Mouse (Mus musculus) lung, postnatal 10 days (tissue): Measurements from ENCODE around the gene Rap1a.

ENCODE experiments used
- DNase-seq: peaks from one replicate; pipeline ENCODE4 v3.0.0; 2021

The Rap1a gene

DNA sequence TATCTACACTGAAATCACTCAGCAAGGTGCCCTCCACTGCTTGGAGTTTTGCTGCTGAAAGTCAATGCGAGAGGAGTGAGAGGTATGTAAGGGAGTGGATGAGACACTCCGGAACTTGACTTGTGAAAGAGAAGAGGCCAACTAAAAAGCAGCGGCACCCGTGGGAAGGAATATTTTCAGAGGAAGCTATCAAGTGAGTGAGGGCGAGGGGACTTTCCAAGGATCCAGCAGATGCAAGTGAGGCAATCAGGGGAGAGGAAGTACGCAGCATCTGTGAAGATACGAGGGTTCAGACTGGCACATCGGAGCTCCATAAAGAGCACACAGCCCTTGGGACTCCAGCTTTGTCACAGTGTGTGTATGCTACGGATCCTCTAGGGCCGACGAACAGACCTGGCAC, 2.5 kb upstream of the Rap1a start:
- peak; percentile 24 for DNase-seq

DNA sequence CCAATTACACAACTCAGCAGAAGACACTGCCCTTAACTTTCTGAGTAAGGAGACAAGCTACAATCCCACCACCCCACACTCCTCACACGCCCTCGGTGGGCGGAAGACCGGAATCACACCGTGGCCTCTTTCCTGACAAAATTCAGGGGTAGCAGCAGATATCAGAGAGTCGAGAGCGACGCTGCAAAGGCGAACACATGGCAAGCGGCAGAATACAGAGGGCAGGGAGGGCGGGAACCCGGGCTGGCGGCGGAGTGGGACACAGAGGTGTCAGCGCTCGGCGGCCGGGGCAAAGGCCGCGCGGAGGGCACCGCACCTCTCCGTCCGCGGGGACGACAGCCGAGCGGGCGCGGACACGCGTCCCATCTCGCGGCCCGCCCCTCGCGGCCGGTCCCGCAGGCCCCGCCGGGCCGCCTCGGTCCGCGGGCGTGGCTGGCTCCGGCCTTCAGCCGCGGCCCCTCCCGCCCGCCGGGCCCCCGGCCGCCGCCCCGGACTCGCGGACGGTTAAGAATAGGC, 403 bp downstream of the Rap1a start:
- DNase-seq: peak; percentile 38

GRCm38 (mm10) chr3:105800156-105800674, 921 bp downstream of the Rap1a start:
- DNase-seq: no peak

DNA sequence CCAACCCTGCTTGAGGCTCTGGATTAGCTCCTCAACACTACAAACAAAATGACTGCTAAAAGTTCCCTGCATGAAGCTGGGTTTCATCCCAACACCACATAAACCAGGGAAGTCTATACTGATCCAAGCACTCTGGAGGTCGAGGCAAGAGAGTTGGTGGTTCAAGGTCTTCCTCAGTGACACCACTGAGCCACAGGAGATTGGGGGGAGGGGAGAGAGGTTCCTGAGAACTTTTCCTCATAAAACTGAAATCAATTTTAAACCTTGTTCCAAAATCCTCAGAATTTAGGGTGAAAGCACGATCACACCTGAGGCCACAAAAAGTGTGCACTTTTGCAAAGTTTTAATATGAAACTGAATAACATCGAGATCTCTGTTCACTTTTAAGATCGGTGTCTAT, 1.8 kb downstream of the Rap1a start:
- DNase-seq: no peak

DNA sequence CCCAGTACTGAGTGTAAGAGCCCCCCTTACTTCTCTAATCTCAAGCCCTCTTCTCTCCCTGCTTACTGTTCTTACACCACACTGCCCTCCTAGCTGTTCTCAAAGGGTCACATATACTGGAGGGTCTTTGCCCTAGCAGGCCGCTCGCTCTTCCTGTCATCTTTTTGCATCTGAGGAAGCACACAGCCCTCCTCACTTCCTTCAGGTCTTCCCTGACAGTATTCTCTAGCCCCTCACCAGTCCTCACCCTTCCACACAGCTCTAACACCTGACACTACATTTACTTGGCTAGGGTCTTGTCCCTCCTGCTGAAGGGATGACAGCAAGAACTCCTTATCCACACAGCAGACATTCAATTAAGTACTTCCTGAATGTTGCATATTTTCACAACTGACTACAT, 2.4 kb downstream of the Rap1a start:
- DNase-seq: no peak

DNA sequence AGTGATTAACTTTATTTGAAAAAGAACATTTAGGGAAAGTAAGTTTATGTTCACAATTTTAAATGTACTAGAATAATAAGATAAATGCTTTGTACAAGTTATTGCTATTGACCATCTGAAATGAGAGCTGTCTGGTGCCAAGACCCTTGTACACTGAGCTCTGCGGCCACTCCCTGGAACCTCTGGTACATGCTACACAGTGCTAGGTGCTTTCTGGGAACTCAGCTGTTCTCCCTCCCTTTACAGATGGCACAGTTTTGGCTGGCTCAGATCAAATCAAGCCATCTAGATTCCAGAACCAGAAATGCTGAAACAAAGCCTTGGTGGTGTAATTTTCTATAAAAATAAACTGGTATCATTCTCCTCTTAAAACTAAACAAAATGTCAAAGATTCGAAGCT, 3.7 kb downstream of the Rap1a start:
- no peak for DNase-seq

GRCm38 (mm10) chr3:105796761-105797160, 4.4 kb downstream of the Rap1a start:
- no peak for DNase-seq

GRCm38 (mm10) chr3:105794309-105794708, 6.8 kb downstream of the Rap1a start:
- no peak for DNase-seq

DNA sequence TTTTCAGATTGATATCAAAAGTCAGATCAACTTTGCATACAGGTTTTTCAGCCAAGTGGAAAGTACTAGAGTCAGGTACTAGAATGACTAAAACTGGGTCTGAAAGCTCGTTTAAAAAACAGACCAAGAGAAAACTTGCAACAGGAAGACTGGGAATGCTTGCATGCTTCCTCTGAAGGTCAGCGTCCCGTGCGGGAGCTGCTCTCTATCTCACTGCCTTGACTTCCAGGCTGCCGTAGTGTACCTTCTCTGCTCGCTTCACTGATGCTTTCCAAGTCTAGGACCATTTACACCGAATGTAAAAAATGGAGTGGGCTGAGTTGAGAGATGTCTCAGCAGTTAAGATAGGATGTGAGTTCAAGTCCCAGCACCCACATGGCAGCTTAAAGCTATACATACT, 8.8 kb downstream of the Rap1a start:
- DNase-seq: no peak

DNA sequence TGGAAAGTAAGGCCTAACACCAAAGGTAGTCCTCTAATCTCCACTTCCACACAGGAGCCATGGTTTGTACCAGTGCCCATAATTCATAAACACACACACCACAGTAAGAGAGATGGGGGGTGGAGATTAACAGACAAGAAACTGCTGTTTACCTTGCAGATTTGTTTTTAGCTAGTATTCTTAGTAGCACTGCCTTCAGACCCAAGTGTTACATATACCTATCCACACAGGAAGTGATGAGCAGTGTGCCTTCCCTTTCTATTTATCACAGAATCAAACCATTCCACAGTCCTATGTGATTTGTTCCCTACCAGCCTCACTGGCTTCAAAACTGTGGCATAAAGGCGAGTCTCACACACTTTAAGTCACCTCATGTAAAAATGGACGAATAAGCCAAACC, 10.0 kb downstream of the Rap1a start:
- DNase-seq: no peak

GRCm38 (mm10) chr3:105790338-105790737, 10.8 kb downstream of the Rap1a start:
- no peak for DNase-seq

GRCm38 (mm10) chr3:105789776-105790175, 11.4 kb downstream of the Rap1a start:
- DNase-seq: no peak

- DNase-seq: no peak
These were observed 13.8 kb downstream of the Rap1a start for GRCm38 (mm10) chr3:105787328-105787727.

GRCm38 (mm10) chr3:105785865-105786264, 15.3 kb downstream of the Rap1a start:
- DNase-seq: no peak

- DNase-seq: no peak
These were observed 17.3 kb downstream of the Rap1a start for GRCm38 (mm10) chr3:105783809-105784208.

GRCm38 (mm10) chr3:105782406-105782805, 18.7 kb downstream of the Rap1a start:
- no peak for DNase-seq

DNA sequence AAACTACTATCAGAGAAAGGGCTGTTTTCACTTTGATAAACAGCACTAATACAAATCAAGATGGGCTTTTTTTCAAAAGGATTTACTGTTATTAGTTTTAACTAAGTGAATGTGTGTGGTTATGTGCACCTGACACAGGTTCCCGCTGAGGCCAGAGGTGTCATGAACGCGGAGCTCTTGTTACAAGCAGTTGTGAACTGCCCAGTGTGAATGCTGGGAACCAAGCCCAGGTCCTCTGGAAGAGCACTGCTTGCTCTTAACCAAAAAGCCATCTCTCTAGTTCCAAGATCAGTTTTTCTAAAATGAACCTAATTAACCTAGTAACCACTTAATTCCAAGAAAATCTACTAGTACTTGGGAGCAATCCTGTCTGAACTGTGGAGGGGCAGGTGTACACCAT, 23.1 kb downstream of the Rap1a start:
- no peak for DNase-seq

DNA sequence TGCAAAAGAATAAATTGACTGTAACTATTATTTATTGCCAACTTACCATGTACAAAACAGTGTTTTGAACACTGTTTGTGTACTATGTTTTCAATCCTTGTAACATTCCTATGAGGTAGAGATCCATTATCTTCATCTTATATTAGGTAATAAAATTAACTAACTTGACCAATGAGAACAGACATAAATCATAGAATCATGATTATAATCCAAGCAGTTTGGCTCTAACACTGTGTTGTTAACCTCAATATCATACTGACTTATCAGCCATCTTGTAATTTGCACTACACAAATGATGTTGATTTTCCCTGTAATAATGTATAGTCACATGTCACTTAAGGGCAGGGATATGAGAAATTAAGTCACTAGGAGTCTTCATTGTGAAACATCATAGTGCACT, 26.6 kb downstream of the Rap1a start:
- DNase-seq: no peak

GRCm38 (mm10) chr3:105771534-105771933, 29.6 kb downstream of the Rap1a start:
- peak; percentile 38 for DNase-seq

DNA sequence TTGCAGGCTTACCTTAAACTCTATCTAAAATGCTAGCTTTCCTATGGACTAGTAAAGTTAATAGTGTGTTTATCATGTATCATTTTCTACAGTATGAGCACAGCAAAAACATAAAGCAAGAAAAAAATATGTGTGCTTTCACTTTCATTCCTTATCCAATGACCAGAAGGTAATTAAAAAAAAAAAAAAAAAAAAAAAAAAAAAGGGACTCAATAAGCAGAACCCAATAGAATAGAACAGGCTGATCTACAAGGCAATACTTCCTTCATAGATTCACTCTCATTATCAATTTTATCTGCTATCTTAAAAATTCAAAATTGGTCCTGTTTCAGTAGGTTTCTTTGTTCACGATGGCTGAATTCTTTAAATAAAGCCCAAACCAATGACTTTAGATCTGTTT, 30.3 kb downstream of the Rap1a start:
- no peak for DNase-seq

- DNase-seq: no peak
These were observed 31.8 kb downstream of the Rap1a start for GRCm38 (mm10) chr3:105769380-105769779.

DNA sequence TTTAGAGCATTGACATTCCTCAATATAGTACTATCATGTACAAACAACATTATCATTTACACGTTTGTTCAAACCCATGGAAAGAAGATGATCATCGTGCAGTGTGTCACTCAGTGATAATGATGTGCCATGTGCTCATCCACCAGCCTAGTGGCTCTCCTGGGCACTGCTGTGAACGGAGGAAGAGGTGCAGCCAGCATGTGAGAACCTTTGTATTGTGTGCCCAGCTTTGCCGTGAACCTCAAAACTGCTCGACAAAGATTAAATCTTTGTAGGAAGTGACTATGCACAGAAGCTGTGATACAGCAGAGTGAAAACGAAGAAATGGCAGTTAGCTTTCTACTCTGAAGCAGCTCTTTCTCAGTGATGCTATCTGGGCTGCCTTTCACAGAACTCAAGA, 32.6 kb downstream of the Rap1a start:
- DNase-seq: no peak

DNA sequence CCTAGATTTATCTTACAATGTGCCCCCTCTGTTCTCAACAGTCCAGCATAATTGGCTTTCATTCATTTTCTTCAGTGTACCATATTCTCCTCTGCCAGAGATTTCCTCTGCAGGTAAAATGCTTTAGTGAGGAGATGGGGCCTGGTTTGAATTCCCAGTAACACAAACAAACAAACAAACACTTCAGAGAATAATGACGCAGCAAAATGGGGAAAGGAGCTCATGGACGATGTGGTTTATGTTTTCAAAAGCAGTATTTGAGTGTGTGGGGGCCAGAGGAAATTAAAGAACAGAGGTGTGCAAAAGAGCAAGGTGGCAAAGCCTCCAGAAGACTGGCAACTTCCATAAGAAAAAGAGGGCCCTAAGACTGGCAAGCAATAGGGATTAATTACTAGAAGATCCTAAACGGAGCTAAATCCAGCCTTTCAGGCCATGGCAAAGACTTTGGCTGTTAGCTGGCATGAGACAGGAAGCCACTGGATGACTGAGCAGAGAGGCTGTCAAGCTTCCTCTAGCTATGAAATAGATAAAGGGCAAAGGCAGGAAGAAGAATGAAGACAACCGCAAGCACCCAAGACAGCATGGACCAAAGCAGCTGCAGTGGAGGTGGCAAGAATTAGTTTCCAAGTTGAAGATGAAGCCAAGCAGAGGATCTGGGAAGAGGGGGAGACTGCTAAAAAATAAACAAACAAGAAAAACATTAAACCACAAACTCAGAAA, 37.8 kb downstream of the Rap1a start:
- DNase-seq: peak; percentile 7

DNA sequence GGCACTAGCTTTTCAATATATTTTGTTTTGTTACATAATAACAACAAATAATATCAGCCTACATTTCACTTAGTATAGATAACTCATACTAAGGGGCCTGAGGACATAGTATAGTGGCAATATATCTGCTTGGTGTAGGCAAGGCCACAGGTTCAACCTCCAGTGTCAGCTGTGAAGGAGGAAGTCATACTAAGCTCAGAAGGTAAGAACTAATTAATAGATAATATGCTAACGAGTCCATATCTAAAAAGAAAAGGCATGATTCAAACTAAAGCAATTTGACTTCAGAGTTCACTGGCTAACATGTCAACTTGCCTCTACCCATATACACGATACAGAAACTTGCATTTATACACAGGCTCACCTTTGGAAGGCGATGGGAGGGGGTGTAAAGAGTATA, 41.1 kb downstream of the Rap1a start:
- DNase-seq: no peak

GRCm38 (mm10) chr3:105758658-105759057, 42.5 kb downstream of the Rap1a start:
- DNase-seq: no peak
